Mouse (Mus musculus): ENCODE measurements at regions not wholly inside any gene's neighbourhood (a gene's known extent, or its start where the extent isn't known, plus 50 kb on each side); places are given as distances from the start of the nearest gene placed in this dataset.

DNA sequence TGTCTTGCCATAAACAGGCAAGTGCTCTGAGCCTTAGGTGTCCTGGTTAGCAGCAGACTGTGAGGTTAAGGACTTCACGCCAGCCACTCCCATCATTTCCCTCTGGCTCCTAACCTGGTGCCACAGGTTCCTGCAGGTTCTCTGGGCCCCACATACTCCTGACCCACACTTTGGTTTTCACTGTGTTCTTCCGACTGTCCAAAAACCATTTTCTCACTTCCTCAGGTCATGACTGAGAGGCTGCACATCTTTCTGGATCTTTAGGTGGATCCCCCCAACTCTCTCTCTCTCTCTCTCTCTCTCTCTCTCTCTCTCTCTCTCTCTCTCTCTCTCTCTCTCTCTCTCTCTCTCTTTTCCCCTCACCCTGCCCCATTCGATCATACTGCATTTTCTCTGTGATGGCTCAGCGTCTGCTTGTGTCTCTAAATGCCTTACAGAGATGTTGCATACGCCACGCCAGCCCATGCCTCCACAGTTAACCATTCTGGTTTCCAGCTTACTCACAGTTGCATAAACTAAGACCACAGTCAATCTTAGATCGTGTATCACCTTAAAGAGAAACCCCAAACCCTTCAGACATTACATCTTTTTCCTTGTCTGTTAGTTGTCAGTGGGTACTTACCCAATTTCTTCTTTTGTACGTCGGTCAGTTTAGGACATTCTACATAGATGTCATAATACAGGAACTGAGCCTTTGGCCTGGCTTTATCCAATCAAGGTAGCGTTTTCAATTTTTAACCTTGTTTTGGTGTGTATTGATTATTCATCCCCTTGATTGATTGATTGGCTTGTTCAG lies 112.0 kb upstream of the Zfp217 start:
- H3K27ac ChIP-seq (ENCODE audit: insufficient read depth, low read depth, low read length): no peak overlapping the region
- no peak for TF ChIP-seq POLR2A (IDR thresholded peaks at IDR 0.05; ENCODE audit: borderline replicate concordance, low read depth, low read length)
- TF ChIP-seq CTCF (IDR thresholded peaks at IDR 0.05; ENCODE audit: low read depth, low read length): no peak
- no peak overlapping the region for H3K4me3 ChIP-seq (ENCODE audit: insufficient read depth, low read length)
- peaks cover 5% of the 10 kb centered on the region for H3K4me1 ChIP-seq (ENCODE audit: control insufficient read depth, insufficient read depth, low read length)

GRCm38 (mm10) chr2:170258367-170258766 lies 110.5 kb upstream of the Zfp217 start:
- Histone ChIP-seq H3K4me3 (ENCODE audit: insufficient read depth, low read length) (no peak overlapping the region), H3K4me1 (ENCODE audit: control insufficient read depth, insufficient read depth, low read length) (peaks cover 15% of the 10 kb centered on the region), H3K27ac (ENCODE audit: insufficient read depth, low read depth, low read length) (no peak overlapping the region)
- no peak for TF ChIP-seq POLR2A (IDR thresholded peaks at IDR 0.05; ENCODE audit: borderline replicate concordance, low read depth, low read length)
- no peak for TF ChIP-seq CTCF (IDR thresholded peaks at IDR 0.05; ENCODE audit: low read depth, low read length)

- H3K4me3 ChIP-seq (ENCODE audit: insufficient read depth, low read length): no peak overlapping the region
- no peak overlapping the region; the same call in 1 of the 2 replicates for H3K27ac ChIP-seq (ENCODE audit: insufficient read depth, low read depth, low read length)
- peaks cover 21% of the 10 kb centered on the region for H3K4me1 ChIP-seq (ENCODE audit: control insufficient read depth, insufficient read depth, low read length)
- TF ChIP-seq POLR2A (IDR thresholded peaks at IDR 0.05; ENCODE audit: borderline replicate concordance, low read depth, low read length) (no peak), CTCF (IDR thresholded peaks at IDR 0.05; ENCODE audit: low read depth, low read length) (no peak)
Observed at GRCm38 (mm10) chr2:170257671-170258235, 109.8 kb upstream of the Zfp217 start.

DNA sequence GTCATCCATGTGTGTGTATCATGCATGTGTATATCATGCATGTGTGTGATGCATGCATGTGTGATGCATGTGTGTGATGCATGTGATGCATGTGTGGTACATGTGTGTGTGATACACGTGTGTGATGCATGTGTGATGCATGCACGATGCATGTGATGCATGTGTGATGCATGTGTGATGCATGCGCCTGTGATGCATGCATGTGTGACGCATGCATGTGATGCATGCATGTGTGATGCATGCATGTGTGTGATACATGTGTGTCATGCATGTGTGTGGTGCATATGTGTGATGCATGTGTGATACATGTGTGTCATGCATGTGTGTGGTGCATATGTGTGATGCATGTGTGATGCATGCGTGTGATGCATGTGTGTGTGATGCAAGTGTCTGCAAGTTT lies 108.1 kb upstream of the Zfp217 start:
- H3K4me1 ChIP-seq (ENCODE audit: control insufficient read depth, insufficient read depth, low read length): peaks cover 30% of the 10 kb centered on the region
- no peak overlapping the region for H3K27ac ChIP-seq (ENCODE audit: insufficient read depth, low read depth, low read length)
- no peak overlapping the region for H3K4me3 ChIP-seq (ENCODE audit: insufficient read depth, low read length)

DNA sequence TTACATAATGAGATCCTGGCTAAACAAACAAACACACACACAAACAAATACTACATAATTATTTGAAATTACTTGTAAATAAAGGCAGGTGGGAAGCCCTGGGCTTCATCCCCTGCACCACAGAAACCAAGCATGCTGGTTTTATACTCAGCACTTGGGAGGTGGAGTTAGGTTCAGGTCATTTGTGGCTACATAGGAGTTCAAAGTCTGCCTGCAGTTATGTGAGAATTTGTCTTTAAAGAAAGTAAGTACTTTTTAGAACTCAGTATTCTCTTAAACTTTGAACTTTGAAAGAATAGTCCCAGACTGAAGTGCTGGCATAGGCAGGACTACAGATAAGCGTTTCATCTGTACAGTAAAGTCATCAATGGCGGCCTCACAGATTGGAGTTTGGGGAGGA lies 107.6 kb upstream of the Zfp217 start:
- TF ChIP-seq POLR2A (IDR thresholded peaks at IDR 0.05; ENCODE audit: borderline replicate concordance, low read depth, low read length) (no peak), CTCF (IDR thresholded peaks at IDR 0.05; ENCODE audit: low read depth, low read length) (no peak)
- H3K4me1 ChIP-seq (ENCODE audit: control insufficient read depth, insufficient read depth, low read length): peaks cover 30% of the 10 kb centered on the region
- no peak overlapping the region for H3K27ac ChIP-seq (ENCODE audit: insufficient read depth, low read depth, low read length)
- no peak overlapping the region for H3K4me3 ChIP-seq (ENCODE audit: insufficient read depth, low read length)

More for the DNA sequence above, 108.1 kb upstream of the Zfp217 start:
- TF ChIP-seq CTCF (IDR thresholded peaks at IDR 0.05; ENCODE audit: low read depth, low read length) (no peak), POLR2A (IDR thresholded peaks at IDR 0.05; ENCODE audit: borderline replicate concordance, low read depth, low read length) (no peak)

GRCm38 (mm10) chr2:170253681-170254440 lies 106.0 kb upstream of the Zfp217 start:
- peaks cover 33% of the 10 kb centered on the region for H3K4me1 ChIP-seq (ENCODE audit: control insufficient read depth, insufficient read depth, low read length)
- no peak for TF ChIP-seq CTCF (IDR thresholded peaks at IDR 0.05; ENCODE audit: low read depth, low read length)
- no peak for TF ChIP-seq POLR2A (IDR thresholded peaks at IDR 0.05; ENCODE audit: borderline replicate concordance, low read depth, low read length)
- H3K27ac ChIP-seq (ENCODE audit: insufficient read depth, low read depth, low read length): peak overlapping the region; percentile 2; the same call in 1 of the 2 replicates
- H3K4me3 ChIP-seq (ENCODE audit: insufficient read depth, low read length): no peak overlapping the region

DNA sequence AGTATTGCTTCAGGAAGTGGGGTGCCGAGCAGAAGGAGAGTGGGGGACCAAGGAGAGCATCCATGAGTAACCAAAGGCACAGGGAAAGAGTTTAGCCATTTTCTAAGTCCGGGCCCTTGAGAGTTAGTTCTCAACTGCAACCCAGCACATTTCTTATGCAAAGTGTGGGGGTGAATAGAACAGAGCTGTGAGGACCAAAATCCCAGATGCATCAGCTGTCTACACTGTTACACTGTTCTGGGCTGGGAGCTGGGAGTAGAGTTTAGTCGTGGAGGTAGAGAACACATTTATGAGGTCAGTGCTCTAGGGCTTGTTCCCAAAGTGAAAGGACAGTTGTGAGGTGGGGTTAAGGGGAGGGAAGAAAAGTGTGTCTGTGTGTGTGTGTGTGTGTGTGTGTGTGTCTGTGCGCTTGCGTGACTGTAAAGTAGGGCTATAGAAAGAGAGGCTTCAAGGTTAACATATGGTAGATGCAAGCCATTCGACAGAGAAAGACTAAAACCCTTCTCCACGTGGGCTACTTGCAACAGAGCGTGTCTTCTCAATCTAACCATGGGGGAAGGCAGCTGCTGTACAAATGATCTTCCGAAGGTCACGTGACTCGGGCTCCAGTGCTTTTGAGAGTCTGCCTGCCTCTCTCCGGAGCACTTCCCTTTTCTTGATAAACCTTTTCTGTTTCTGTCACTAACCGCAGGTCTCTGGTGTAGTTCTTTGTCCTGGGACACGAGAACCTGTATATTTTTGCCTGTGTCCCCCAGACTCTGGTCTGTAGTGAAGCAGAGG lies 104.5 kb upstream of the Zfp217 start:
- Histone ChIP-seq H3K4me1 (ENCODE audit: control insufficient read depth, insufficient read depth, low read length) (peaks cover 38% of the 10 kb centered on the region), H3K4me3 (ENCODE audit: insufficient read depth, low read length) (no peak overlapping the region), H3K27ac (ENCODE audit: insufficient read depth, low read depth, low read length) (peak overlapping the region; percentile 71)
- TF ChIP-seq CTCF (IDR thresholded peaks at IDR 0.05; ENCODE audit: low read depth, low read length) (no peak), POLR2A (IDR thresholded peaks at IDR 0.05; ENCODE audit: borderline replicate concordance, low read depth, low read length) (no peak)

DNA sequence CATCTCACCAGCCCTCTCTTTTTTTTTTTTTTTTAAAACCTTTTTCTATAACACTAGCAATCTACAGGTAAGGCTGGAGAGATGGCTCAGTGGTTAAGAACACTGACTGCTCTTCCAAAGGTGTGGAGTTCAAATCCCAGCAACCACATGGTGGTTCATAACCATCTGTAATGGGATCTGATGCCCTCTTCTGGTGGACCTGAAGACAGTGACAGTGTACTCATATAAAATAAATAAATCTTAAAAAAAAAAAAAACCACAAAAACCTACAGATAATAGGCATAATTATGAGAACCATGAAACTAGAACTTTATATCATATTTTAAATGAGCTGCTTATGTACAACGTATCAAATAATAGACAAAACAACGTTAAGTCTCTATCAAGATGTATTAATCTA lies 102.8 kb upstream of the Zfp217 start:
- Histone ChIP-seq H3K4me1 (ENCODE audit: control insufficient read depth, insufficient read depth, low read length) (peaks cover 38% of the 10 kb centered on the region), H3K4me3 (ENCODE audit: insufficient read depth, low read length) (no peak overlapping the region), H3K27ac (ENCODE audit: insufficient read depth, low read depth, low read length) (no peak overlapping the region)
- TF ChIP-seq CTCF (IDR thresholded peaks at IDR 0.05; ENCODE audit: low read depth, low read length): no peak

DNA sequence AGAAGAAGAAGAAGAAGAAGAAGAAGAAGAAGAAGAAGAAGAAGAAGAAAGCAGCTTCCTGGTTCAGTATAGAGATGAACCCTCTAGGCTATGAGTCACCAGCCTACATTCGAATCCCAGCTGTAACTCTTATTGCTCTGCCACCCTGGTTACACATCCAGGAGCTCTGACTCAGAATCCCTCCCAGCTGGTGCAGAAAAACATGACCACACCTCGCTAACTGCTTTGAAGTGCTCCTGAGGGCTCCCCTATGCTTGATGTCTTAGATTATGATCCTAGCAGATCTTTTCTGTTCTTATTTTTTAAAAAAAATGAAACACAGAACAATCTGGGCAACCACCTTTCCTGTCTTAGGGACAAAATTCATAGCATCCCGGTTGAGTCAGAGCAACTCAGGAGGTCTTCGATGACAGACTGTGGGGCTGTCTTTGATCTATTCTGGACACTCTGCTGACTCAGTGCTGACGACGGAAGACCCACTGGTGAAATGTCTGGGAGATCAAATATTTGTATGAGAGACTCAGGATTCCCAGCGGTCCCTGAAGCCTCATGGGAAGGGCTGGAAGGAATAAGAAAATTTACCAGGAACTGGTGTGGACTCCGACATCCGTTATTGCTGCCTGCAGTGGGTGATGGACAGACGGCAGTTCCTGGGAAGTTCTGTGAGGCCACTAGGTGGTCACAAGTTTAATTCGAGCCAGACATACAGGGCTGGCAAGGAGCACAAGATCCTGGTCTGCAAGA lies 100.0 kb upstream of the Zfp217 start:
- Histone ChIP-seq H3K4me3 (ENCODE audit: insufficient read depth, low read length) (no peak overlapping the region), H3K4me1 (ENCODE audit: control insufficient read depth, insufficient read depth, low read length) (peaks cover 30% of the 10 kb centered on the region), H3K27ac (ENCODE audit: insufficient read depth, low read depth, low read length) (no peak overlapping the region)
- TF ChIP-seq CTCF (IDR thresholded peaks at IDR 0.05; ENCODE audit: low read depth, low read length) (no peak), POLR2A (IDR thresholded peaks at IDR 0.05; ENCODE audit: borderline replicate concordance, low read depth, low read length) (no peak)

Data from bone marrow macrophage, adult 2 months (primary cell).